Comparison of ENCODE assay signal across 34 mouse cellular contexts in the genomic region with DNA sequence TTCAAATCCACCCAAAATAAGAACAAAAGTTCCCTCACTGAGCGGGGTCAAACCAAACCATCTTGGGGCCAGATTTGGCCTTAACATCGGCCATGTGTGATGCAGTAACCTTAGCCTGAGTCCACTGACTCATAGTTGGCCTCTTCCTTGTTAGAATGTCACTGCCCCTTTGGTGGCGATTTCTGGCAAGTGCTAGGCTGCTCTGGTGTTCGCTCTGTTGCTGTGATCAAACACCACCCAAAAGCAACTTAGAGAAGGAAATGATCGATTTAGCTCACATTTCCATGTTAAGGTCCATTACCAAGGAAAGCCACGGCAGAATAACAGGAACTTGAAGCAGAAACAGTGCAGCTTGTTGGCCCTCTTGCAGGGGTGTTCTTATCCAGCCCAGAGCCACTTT. TPM values are rescaled to one million over a fixed set of nuclear protein-coding genes. Genes with fewer than 3 reads are reported as not detected.
A peak's percentile ranks its signal among the peaks of the same experiment; 100 is the strongest.
DNase-seq lines count a peak whose midpoint lies in the region; ATAC-seq and TF ChIP-seq lines count a peak whose summit lies in the region.
"Had no signal": no experiment of that assay in that cellular context is flagged by ENCODE, and none has a peak within 500 bp of the region (broad histone marks: within the 10 kb centered on the region; RNA-seq: fewer than 3 reads in every experiment).

No protein-coding gene starts in this region.

- no peak for TF ChIP-seq CTCF in gastrocnemius, adult 2 months (IDR thresholded peaks at IDR 0.05)
- no peak for TF ChIP-seq CTCF in liver, adult 2 months (IDR thresholded peaks at IDR 0.05; ENCODE audit: low read depth, low read length)
- no peak for TF ChIP-seq CTCF in liver, postnatal 0 days (IDR thresholded peaks at IDR 0.05; ENCODE audit: low read depth)

- intact Hi-C loops in gastrocnemius, adult 2 months (cut with DNase I) = no loop called here

- no peaks in the 10 kb centered on the region for H3K36me3 ChIP-seq in liver, adult 2 months (ENCODE audit: control insufficient read depth, insufficient read depth, low read length)
- H3K36me3 ChIP-seq in liver, postnatal 0 days (replicated peaks; ENCODE audit: insufficient read depth, low read length) = no peaks in the 10 kb centered on the region
- H3K36me3 ChIP-seq: embryonic facial prominence, embryonic 12.5 days; limb, embryonic 12.5 days; liver, embryonic 12.5 days; neural tube, embryonic 15.5 days; stomach, embryonic 15.5 days had no signal

- H3K79me2 ChIP-seq in liver, adult 2 months (ENCODE audit: control insufficient read depth, insufficient read depth, low read length) = no peaks in the 10 kb centered on the region

- peaks cover 3% of the 10 kb centered on the region; the same call in 1 of the 2 replicates for H3K27me3 ChIP-seq in liver, adult 2 months (ENCODE audit: control insufficient read depth, insufficient read depth, low read length)
- peaks cover 9% of the 10 kb centered on the region for H3K27me3 ChIP-seq in liver, postnatal 0 days (ENCODE audit: insufficient read depth, low read length)
- H3K27me3 ChIP-seq: CH12.LX had no signal

- no peak for ATAC-seq in liver, postnatal 0 days
- ATAC-seq: activated CD4-positive, CD25-positive, alpha-beta regulatory T cell, adult 4 months; forebrain, embryonic 14.5 days; intestine, postnatal 0 days; liver, embryonic 12.5 days had no signal

- no peaks in the 10 kb centered on the region for H3K4me1 ChIP-seq in liver, adult 2 months (ENCODE audit: control insufficient read depth, insufficient read depth, low read length)
- H3K4me1 ChIP-seq in liver, postnatal 0 days (ENCODE audit: insufficient read depth) = peaks cover 3% of the 10 kb centered on the region
- H3K4me1 ChIP-seq: embryonic facial prominence, embryonic 12.5 days; liver, embryonic 12.5 days had no signal

- H3K9me3 ChIP-seq in liver, postnatal 0 days (ENCODE audit: low read length) = no peaks in the 10 kb centered on the region
- H3K9me3 ChIP-seq: embryonic facial prominence, embryonic 12.5 days; limb, embryonic 12.5 days; liver, embryonic 12.5 days; neural tube, embryonic 15.5 days; stomach, embryonic 15.5 days had no signal

- H3K9ac ChIP-seq in liver, adult 2 months (ENCODE audit: low read depth, low read length) = no peak overlapping the region
- H3K9ac ChIP-seq in liver, postnatal 0 days (replicated peaks) = no peak overlapping the region
- H3K9ac ChIP-seq: embryonic facial prominence, embryonic 12.5 days; hindbrain, embryonic 14.5 days; limb, embryonic 12.5 days; liver, embryonic 12.5 days; lung, embryonic 14.5 days; neural tube, embryonic 15.5 days; stomach, embryonic 15.5 days had no signal

- DNase-seq in adrenal gland, adult (ENCODE audit: inconsistent age in 2 of 2, low spot score in 1 of 2) = peak; percentile 36 to 68
- DNase-seq in adrenal gland, adult 18-20 months (ENCODE audit: low spot score in 2 of 2) = no peak
- DNase-seq in gastrocnemius, adult 2 months = peak; percentile 63
- no peak for DNase-seq in gastrocnemius, postnatal 10 days
- peak; percentile 20 for DNase-seq in liver, adult 2 months (ENCODE audit: extremely low read depth, low read depth, low spot score)
- DNase-seq in liver, postnatal 0 days = no peak
- peak; percentile 27 to 41 for DNase-seq in adrenal gland, postnatal 36 days
- no peak for DNase-seq in kidney, postnatal 4 days
- DNase-seq: cerebellum, adult 11-12 months; cerebellum, adult 9-11 months; embryo, embryonic 11 days; kidney, adult 9 months; kidney, postnatal 10 days; layer of hippocampus, adult 9-11 months; lung, embryonic 14.5 days; midbrain, embryonic 14.5 days; retina, postnatal 1 day; right cerebral cortex, postnatal 14 days had no signal

- H3K27ac ChIP-seq in gastrocnemius, adult 2 months = peak overlapping the region; percentile 31
- no peak overlapping the region for H3K27ac ChIP-seq in liver, adult 2 months (replicated peaks; ENCODE audit: insufficient read depth, low read depth, low read length)
- no peak overlapping the region for H3K27ac ChIP-seq in liver, postnatal 0 days (ENCODE audit: low read depth)
- H3K27ac ChIP-seq: embryonic facial prominence, embryonic 12.5 days; hindbrain, embryonic 14.5 days; limb, embryonic 12.5 days; liver, embryonic 12.5 days; macrophage; neural tube, embryonic 15.5 days; stomach, embryonic 15.5 days had no signal

- H3K4me3 ChIP-seq in gastrocnemius, adult 2 months = no peak overlapping the region
- H3K4me3 ChIP-seq in liver, adult 2 months (ENCODE audit: insufficient read depth, low read depth, low read length) = no peak overlapping the region
- no peak overlapping the region for H3K4me3 ChIP-seq in liver, postnatal 0 days (ENCODE audit: low read depth, low read length)
- H3K4me3 ChIP-seq: embryonic facial prominence, embryonic 12.5 days; limb, embryonic 12.5 days; liver, embryonic 12.5 days; neural tube, embryonic 15.5 days; stomach, embryonic 15.5 days had no signal

- 79% methylated on average over 6 of the region's 6 CpGs for WGBS in liver, adult 2 months
- 63% methylated on average over 6 of the region's 6 CpGs for WGBS in liver, postnatal 0 days (ENCODE audit: insufficient replicate concordance)

- no peak for TF ChIP-seq EP300 in liver, postnatal 0 days (IDR thresholded peaks at IDR 0.05; ENCODE audit: low read depth)

- TF ChIP-seq POLR2A in liver, adult 2 months (IDR thresholded peaks at IDR 0.05; ENCODE audit: extremely low read depth, insufficient read depth, low read length) = no peak

- no peak overlapping the region for H3K4me2 ChIP-seq in liver, postnatal 0 days (ENCODE audit: low read depth, low read length)
- H3K4me2 ChIP-seq: embryonic facial prominence, embryonic 12.5 days; hindbrain, embryonic 14.5 days; limb, embryonic 12.5 days; liver, embryonic 12.5 days; lung, embryonic 14.5 days; neural tube, embryonic 15.5 days; stomach, embryonic 15.5 days had no signal

RNA-seq across cellular contexts. Expression of gene Slc16a9, which starts 5.9 kb away (rescaled TPM):
- 1 to 10 TPM; 2.5 to 3.9 TPM for total RNA-seq in adrenal gland, adult 18-20 months (2021)
- 1 to 10 TPM; 5.0 to 9.6 TPM for total RNA-seq in gastrocnemius, adult 2 months (2021)
- total RNA-seq in gastrocnemius, postnatal 10 days (2021) = 1 to 10 TPM; 4.9 to 5.4 TPM
- total RNA-seq in liver, adult 2 months (2014; rRNA removed) = 2.4 and 2.8 TPM in 2 replicates
- polyA plus RNA-seq in liver, adult 2 months (2012; rRNA removed) = 0.80 and 1.7 TPM in 2 replicates
- 1.1 and 1.2 TPM in 2 replicates for polyA plus RNA-seq in liver, postnatal 0 days (2015; fragmentation: Nextera tagmentation; extraction: Ambion mirVana)
- 10 to 100 TPM in 1 of 2 experiments, 1 to 10 TPM in 1; 5.5 to 12.9 TPM for total RNA-seq in adrenal gland, postnatal 36 days (2021)
- total RNA-seq: CH12.LX; megakaryocyte-erythroid progenitor cell, adult 5-6 weeks had no signal
- polyA plus RNA-seq: activated CD4-positive, CD25-positive, alpha-beta regulatory T cell, adult 4 months; C2C12 had no signal

RNA-seq across cellular contexts. Expression of gene Mrln, which starts 46.3 kb away (rescaled TPM):
- under 1 TPM in 1 of 2 experiments, not detected in 1; 0.96 TPM for total RNA-seq in adrenal gland, adult 18-20 months (2021)
- 100 to 1,000 TPM; 201 to 276 TPM for total RNA-seq in gastrocnemius, adult 2 months (2021)
- total RNA-seq in gastrocnemius, postnatal 10 days (2021) = 100 to 1,000 TPM; 153 to 155 TPM
- total RNA-seq in liver, adult 2 months (2014; rRNA removed) = not detected in 2 replicates
- not detected in 2 replicates for polyA plus RNA-seq in liver, adult 2 months (2012; rRNA removed)
- polyA plus RNA-seq in liver, postnatal 0 days (2015; fragmentation: Nextera tagmentation; extraction: Ambion mirVana) = 0.38 and 0.65 TPM in 2 replicates
- total RNA-seq in adrenal gland, postnatal 36 days (2021) = not detected
- total RNA-seq: CH12.LX; ES-E14; hematopoietic stem cell, adult 5-6 weeks; left cerebral cortex, postnatal 25 days; megakaryocyte-erythroid progenitor cell, adult 5-6 weeks had no signal
- polyA plus RNA-seq: activated CD4-positive, CD25-positive, alpha-beta regulatory T cell, adult 4 months; forebrain, embryonic 14.5 days; intestine, postnatal 0 days; lung, embryonic 14.5 days; macrophage; midbrain, embryonic 14.5 days had no signal

Comparison
In these comparisons a context has a peak if more than half of its experiments do, and no peak if none do; other contexts are left out.
1. DNase-seq: peak in adrenal gland, adult (2 of 2), gastrocnemius, adult 2 months (single experiment), liver, adult 2 months (single experiment) and adrenal gland, postnatal 36 days (2 of 2); none in adrenal gland, adult 18-20 months (0 of 2), gastrocnemius, postnatal 10 days (single experiment), liver, postnatal 0 days (single experiment) and kidney, postnatal 4 days (0 of 2).
2. RNA of gene Mrln, which starts 46.3 kb away (total RNA-seq): 201 to 276 TPM in gastrocnemius, adult 2 months and 153 to 155 TPM in gastrocnemius, postnatal 10 days; 0.96 TPM in adrenal gland, adult 18-20 months, not detected in adrenal gland, postnatal 36 days and not detected in liver, adult 2 months; every median in the first group is over 10 times any median in the second.